In the genomic region with DNA sequence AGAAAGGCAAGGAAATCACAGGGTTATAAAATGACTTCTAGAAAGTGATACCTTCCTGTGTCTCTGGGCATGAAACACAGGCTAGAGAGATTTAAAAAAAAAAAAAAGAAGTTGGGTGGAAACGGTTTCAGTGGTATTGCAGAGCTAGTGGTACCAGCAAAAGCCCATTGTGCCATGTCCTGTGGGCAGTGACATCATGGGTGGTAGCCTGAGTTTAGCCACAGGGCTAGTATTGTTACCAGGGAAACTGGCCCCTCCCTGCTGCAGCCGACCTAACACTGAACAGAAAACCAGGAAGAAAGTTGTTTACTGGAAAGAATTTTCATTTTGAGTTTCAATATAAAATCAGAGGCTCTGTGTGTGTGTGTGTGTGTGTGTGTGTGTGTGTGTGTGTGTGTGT, we compare ENCODE assay signal across 18 mouse cellular contexts.
A peak's percentile ranks its signal among the peaks of the same experiment; 100 is the strongest.
DNase-seq lines count a peak whose midpoint lies in the region; ATAC-seq and TF ChIP-seq lines count a peak whose summit lies in the region.
"Had no signal": no experiment of that assay in that cellular context is flagged by ENCODE, and none has a peak within 500 bp of the region (broad histone marks: within the 10 kb centered on the region; RNA-seq: fewer than 3 reads in every experiment).

No protein-coding gene starts in this region.

- TF ChIP-seq EP300 in lung, postnatal 0 days (IDR thresholded peaks at IDR 0.05) = no peak

- no peak for TF ChIP-seq CTCF in Patski (IDR thresholded peaks at IDR 0.05)
- TF ChIP-seq CTCF in lung, postnatal 0 days (IDR thresholded peaks at IDR 0.05) = no peak
- no peak for TF ChIP-seq CTCF in cerebellum, adult 2 months (IDR thresholded peaks at IDR 0.05; ENCODE audit: borderline replicate concordance, insufficient read depth, low read depth, low read length)
- TF ChIP-seq CTCF in hindbrain, postnatal 0 days (IDR thresholded peaks at IDR 0.05; ENCODE audit: low read depth) = no peak

- peak; percentile 26 for DNase-seq in 416B (ENCODE audit: low read depth)
- no peak for DNase-seq in Patski (ENCODE audit: low read depth, low spot score)
- DNase-seq in lung, postnatal 0 days (ENCODE audit: low spot score) = peak; percentile 37
- peak; percentile 60 to 69 for DNase-seq in monocyte, adult 2 months (ENCODE audit: low read depth in 1 of 2, low spot score in 2 of 2)
- DNase-seq in cerebellum, adult 2 months = no peak
- DNase-seq in hindbrain, postnatal 0 days (ENCODE audit: low spot score) = no peak
- no peak for DNase-seq in T-cell, adult 2 months (ENCODE audit: low spot score)
- DNase-seq: adrenal gland, postnatal 14 days; cerebellum, adult 9-11 months; embryo, embryonic 11 days; kidney, adult 9 months; liver had no signal

- peak; percentile 47 for ATAC-seq in Patski
- ATAC-seq in lung, postnatal 0 days = peak; percentile 55; the same call in 1 of the 2 replicates
- no peak for ATAC-seq in hindbrain, postnatal 0 days
- no peak for ATAC-seq in erythroblast, adult 5-6 weeks (replicated peaks; ENCODE audit: low FRiP score, poor library complexity, severe bottlenecking)
- ATAC-seq: forebrain, embryonic 13.5 days had no signal

- no peaks in the 10 kb centered on the region for H3K9me3 ChIP-seq in lung, postnatal 0 days (ENCODE audit: low read length)
- H3K9me3 ChIP-seq in hindbrain, postnatal 0 days (ENCODE audit: low read length) = no peaks in the 10 kb centered on the region
- H3K9me3 ChIP-seq: embryonic facial prominence, embryonic 15.5 days; forebrain, embryonic 13.5 days; midbrain, embryonic 12.5 days; stomach, embryonic 15.5 days had no signal

- TF ChIP-seq POLR2A in cerebellum, adult 2 months (IDR thresholded peaks at IDR 0.05; ENCODE audit: borderline replicate concordance, insufficient read depth, low read length) = no peak

- H3K27me3 ChIP-seq in Patski = no peaks in the 10 kb centered on the region
- no peaks in the 10 kb centered on the region for H3K27me3 ChIP-seq in lung, postnatal 0 days (replicated peaks; ENCODE audit: insufficient read depth, low read length)
- no peaks in the 10 kb centered on the region for H3K27me3 ChIP-seq in cerebellum, adult 2 months (ENCODE audit: control insufficient read depth, insufficient read depth, low read length)
- H3K27me3 ChIP-seq in hindbrain, postnatal 0 days (ENCODE audit: insufficient read depth, low read length) = no peaks in the 10 kb centered on the region
- H3K27me3 ChIP-seq: embryonic facial prominence, embryonic 15.5 days; forebrain, embryonic 13.5 days; midbrain, embryonic 12.5 days; stomach, embryonic 15.5 days had no signal

- in situ Hi-C loops in Patski (cut with MboI; ENCODE audit: low pct_unique_long_range_greater_than_20kb) = no loop called here

- POLR2A ChIA-PET in Patski (lab: Charles Lee) = no interaction called here

- no peak overlapping the region for H3K4me2 ChIP-seq in lung, postnatal 0 days (replicated peaks; ENCODE audit: low read depth, low read length)
- no peak overlapping the region for H3K4me2 ChIP-seq in hindbrain, postnatal 0 days (ENCODE audit: low read depth, low read length)
- H3K4me2 ChIP-seq: embryonic facial prominence, embryonic 15.5 days; forebrain, embryonic 13.5 days; midbrain, embryonic 12.5 days; stomach, embryonic 15.5 days had no signal

- H3K27ac ChIP-seq in lung, postnatal 0 days (ENCODE audit: low read length) = no peak overlapping the region
- H3K27ac ChIP-seq in cerebellum, adult 2 months (ENCODE audit: insufficient read depth, low read length) = no peak overlapping the region
- no peak overlapping the region for H3K27ac ChIP-seq in hindbrain, postnatal 0 days
- H3K27ac ChIP-seq: embryonic facial prominence, embryonic 15.5 days; forebrain, embryonic 13.5 days; midbrain, embryonic 12.5 days; stomach, embryonic 15.5 days had no signal

- no peaks in the 10 kb centered on the region for H3K36me3 ChIP-seq in lung, postnatal 0 days (ENCODE audit: insufficient read depth, low read length)
- no peaks in the 10 kb centered on the region for H3K36me3 ChIP-seq in hindbrain, postnatal 0 days (ENCODE audit: insufficient read depth, low read length)
- H3K36me3 ChIP-seq: embryonic facial prominence, embryonic 15.5 days; midbrain, embryonic 12.5 days; stomach, embryonic 15.5 days had no signal

- H3K4me1 ChIP-seq in lung, postnatal 0 days (ENCODE audit: insufficient read depth, low read depth, low read length) = no peaks in the 10 kb centered on the region
- peaks cover 5% of the 10 kb centered on the region; the same call in 1 of the 2 replicates for H3K4me1 ChIP-seq in cerebellum, adult 2 months (ENCODE audit: control insufficient read depth, insufficient read depth, low read length)
- H3K4me1 ChIP-seq in hindbrain, postnatal 0 days (ENCODE audit: insufficient read depth, low read length) = no peaks in the 10 kb centered on the region
- H3K4me1 ChIP-seq: embryonic facial prominence, embryonic 15.5 days; forebrain, embryonic 13.5 days; midbrain, embryonic 12.5 days; stomach, embryonic 15.5 days had no signal

- no peak overlapping the region for H3K4me3 ChIP-seq in lung, postnatal 0 days (ENCODE audit: low read depth, low read length)
- H3K4me3 ChIP-seq in cerebellum, adult 2 months (replicated peaks; ENCODE audit: insufficient read depth, low read depth, low read length) = no peak overlapping the region
- no peak overlapping the region for H3K4me3 ChIP-seq in hindbrain, postnatal 0 days (ENCODE audit: low read length)
- H3K4me3 ChIP-seq: embryonic facial prominence, embryonic 15.5 days; forebrain, embryonic 13.5 days; midbrain, embryonic 12.5 days; myocyte; stomach, embryonic 15.5 days had no signal

- H3K9ac ChIP-seq in lung, postnatal 0 days (replicated peaks; ENCODE audit: low read depth) = no peak overlapping the region
- no peak overlapping the region for H3K9ac ChIP-seq in hindbrain, postnatal 0 days (replicated peaks; ENCODE audit: low read length)
- H3K9ac ChIP-seq: embryonic facial prominence, embryonic 15.5 days; forebrain, embryonic 13.5 days; midbrain, embryonic 12.5 days; stomach, embryonic 15.5 days had no signal

- WGBS in lung, postnatal 0 days = 49% methylated on average over 2 of the region's 2 CpGs
- 68% methylated on average over 2 of the region's 2 CpGs for WGBS in cerebellum, adult 2 months
- WGBS in hindbrain, postnatal 0 days = 59% methylated on average over 2 of the region's 2 CpGs

- CTCF ChIA-PET in Patski (lab: Charles Lee) = no interaction called here

Comparison
In these comparisons a context has a peak if more than half of its experiments do, and no peak if none do; other contexts are left out.
1. DNase-seq: peak in 416B (single experiment), lung, postnatal 0 days (single experiment) and monocyte, adult 2 months (2 of 2); none in Patski (single experiment), cerebellum, adult 2 months (0 of 2), hindbrain, postnatal 0 days (single experiment) and T-cell, adult 2 months (single experiment).
2. ATAC-seq: peak in Patski (single experiment) and lung, postnatal 0 days (single experiment); none in hindbrain, postnatal 0 days (single experiment) and erythroblast, adult 5-6 weeks (single experiment).